Mouse (Mus musculus) neural tube, embryonic 11.5 days (tissue): ENCODE results near the gene Pid1. TPM values are rescaled to one million over a fixed set of nuclear protein-coding genes. Genes with fewer than 3 reads are reported as not detected.

ENCODE experiments used
- ATAC-seq: fragments of 200-750 bp; cut with Nextera tagmentation; 2 replicates; pipeline ENCODE4 v1.8.0; 2017; ENCODE audit warnings: moderate number of reproducible peaks, mild to moderate bottlenecking, moderate TSS enrichment, moderate library complexity; ENCODE audit not compliant: insufficient read depth, low FRiP score, low TSS enrichment
- DNase-seq: peaks from one replicate; pipeline ENCODE4 v3.0.0-alpha.2; 2015; ENCODE audit warnings: low spot score
- H3K27ac ChIP-seq: fragments of 300-500 bp; sonication (generic); 2 replicates; pipeline ENCODE4 v1.5.1; 2014; ENCODE audit warnings: low read depth, mild to moderate bottlenecking, low read length
- H3K27me3 ChIP-seq: fragments of 300-500 bp; sonication (generic); 2 replicates; pipeline ENCODE4 v1.6.1; 2014; ENCODE audit warnings: mild to moderate bottlenecking, low read length, mixed read lengths; ENCODE audit not compliant: control insufficient read depth, insufficient read depth
- H3K36me3 ChIP-seq: fragments of 300-500 bp; sonication (generic); 2 replicates; pipeline ENCODE4 v1.6.1; 2014; ENCODE audit warnings: mild to moderate bottlenecking, low read length, moderate library complexity, mixed read lengths; ENCODE audit not compliant: control insufficient read depth, insufficient read depth
- H3K4me1 ChIP-seq: fragments of 300-500 bp; sonication (generic); 2 replicates; pipeline ENCODE4 v1.6.1; 2014; ENCODE audit warnings: low read length, mixed read lengths; ENCODE audit not compliant: control insufficient read depth, insufficient read depth
- H3K4me2 ChIP-seq: fragments of 300-500 bp; sonication (generic); 2 replicates; pipeline ENCODE4 v1.6.1; 2014; ENCODE audit warnings: low read depth, mild to moderate bottlenecking, moderate library complexity
- H3K4me3 ChIP-seq: fragments of 300-500 bp; sonication (generic); 2 replicates; pipeline ENCODE4 v1.5.1; 2014; ENCODE audit warnings: low read depth, low read length
- H3K9ac ChIP-seq: fragments of 300-500 bp; sonication (generic); 2 replicates; pipeline ENCODE4 v1.6.1; 2014; ENCODE audit warnings: mild to moderate bottlenecking, low read length
- H3K9me3 ChIP-seq: fragments of 300-500 bp; sonication (generic); 2 replicates; pipeline ENCODE4 v1.6.1; 2016; ENCODE audit warnings: low read length; ENCODE audit not compliant: control insufficient read depth
- WGBS: fragments of 180-500 bp; shearing (Covaris S2); extraction: QIAGEN DNeasy Blood & Tissue Kit; methylation state at CpG from one replicate; pipeline ENCODE4 v1.1.7; 2014; 5-methylcytosine and 5-hydroxymethylcytosine counted together
- polyA plus RNA-seq: library from polyadenylated mRNA; unstranded; fragments of >200 nt; fragmentation: Nextera tagmentation; extraction: Ambion mirVana; gene quantifications from 2 replicates; pipeline ENCODE4 v1.2.1, GENCODE M21; 2014

Pid1 gene
- polyA plus RNA-seq, 1 experiment from 2014 or later: 58.4 TPM

- no peak overlapping the region for H3K4me2 ChIP-seq
- no peak overlapping the region for H3K9ac ChIP-seq
- no peaks in the 10 kb centered on the region for H3K27me3 ChIP-seq
- H3K4me1 ChIP-seq: no peaks in the 10 kb centered on the region
- no peaks in the 10 kb centered on the region for H3K9me3 ChIP-seq
- WGBS: 82% methylated on average over 3 of the region's 3 CpGs
- no peak overlapping the region for H3K4me3 ChIP-seq
- no peak overlapping the region for H3K27ac ChIP-seq
- no peaks in the 10 kb centered on the region for H3K36me3 ChIP-seq
- ATAC-seq: no peak
- no peak for DNase-seq
Observed at GRCm38 (mm10) chr1:84396787-84397186, 32.8 kb upstream of the Pid1 start.

DNA sequence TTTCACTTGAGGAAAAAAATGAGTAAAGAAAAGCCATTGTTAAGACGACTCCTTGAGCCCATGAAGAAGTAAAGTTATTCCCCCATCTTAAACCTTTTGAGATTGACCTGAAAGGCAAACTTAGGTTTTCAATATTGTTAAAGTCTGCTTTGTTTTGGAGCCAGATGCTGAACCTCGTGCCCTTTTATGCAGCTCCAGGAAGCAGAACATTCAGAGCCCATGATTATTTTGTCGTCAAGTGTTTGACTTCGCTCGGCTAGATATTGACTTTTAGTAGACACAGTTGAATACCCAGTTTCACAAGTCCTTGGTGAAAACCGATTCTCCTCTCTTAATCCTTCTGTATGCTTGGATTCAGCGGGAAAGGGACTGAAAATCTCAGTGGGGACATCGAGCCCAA, 31.9 kb upstream of the Pid1 start:
- no peaks in the 10 kb centered on the region for H3K27me3 ChIP-seq
- WGBS: 89% methylated on average over 8 of the region's 8 CpGs
- H3K4me2 ChIP-seq: no peak overlapping the region
- no peak for DNase-seq
- H3K9ac ChIP-seq: no peak overlapping the region
- no peak overlapping the region for H3K27ac ChIP-seq
- H3K36me3 ChIP-seq: no peaks in the 10 kb centered on the region
- no peaks in the 10 kb centered on the region for H3K4me1 ChIP-seq
- no peak for ATAC-seq
- no peaks in the 10 kb centered on the region for H3K9me3 ChIP-seq
- H3K4me3 ChIP-seq: no peak overlapping the region

GRCm38 (mm10) chr1:84390961-84391360, 27.0 kb upstream of the Pid1 start:
- DNase-seq (no peak), ATAC-seq (no peak)
- no peaks in the 10 kb centered on the region for H3K4me1 ChIP-seq
- no peak overlapping the region for H3K27ac ChIP-seq
- no peaks in the 10 kb centered on the region for H3K9me3 ChIP-seq
- H3K27me3 ChIP-seq: no peaks in the 10 kb centered on the region
- no peak overlapping the region for H3K4me3 ChIP-seq
- WGBS: 87% methylated on average over 4 of the region's 4 CpGs
- H3K9ac ChIP-seq: no peak overlapping the region
- no peak overlapping the region for H3K4me2 ChIP-seq
- no peaks in the 10 kb centered on the region for H3K36me3 ChIP-seq

GRCm38 (mm10) chr1:84387616-84388015, 23.6 kb upstream of the Pid1 start:
- Histone ChIP-seq H3K27me3 (no peaks in the 10 kb centered on the region), H3K4me1 (no peaks in the 10 kb centered on the region), H3K9me3 (no peaks in the 10 kb centered on the region), H3K4me3 (no peak overlapping the region), H3K4me2 (no peak overlapping the region), H3K9ac (no peak overlapping the region), H3K36me3 (no peaks in the 10 kb centered on the region), H3K27ac (no peak overlapping the region)
- WGBS: 81% methylated on average over 4 of the region's 4 CpGs
- ATAC-seq (no peak), DNase-seq (no peak)

DNA sequence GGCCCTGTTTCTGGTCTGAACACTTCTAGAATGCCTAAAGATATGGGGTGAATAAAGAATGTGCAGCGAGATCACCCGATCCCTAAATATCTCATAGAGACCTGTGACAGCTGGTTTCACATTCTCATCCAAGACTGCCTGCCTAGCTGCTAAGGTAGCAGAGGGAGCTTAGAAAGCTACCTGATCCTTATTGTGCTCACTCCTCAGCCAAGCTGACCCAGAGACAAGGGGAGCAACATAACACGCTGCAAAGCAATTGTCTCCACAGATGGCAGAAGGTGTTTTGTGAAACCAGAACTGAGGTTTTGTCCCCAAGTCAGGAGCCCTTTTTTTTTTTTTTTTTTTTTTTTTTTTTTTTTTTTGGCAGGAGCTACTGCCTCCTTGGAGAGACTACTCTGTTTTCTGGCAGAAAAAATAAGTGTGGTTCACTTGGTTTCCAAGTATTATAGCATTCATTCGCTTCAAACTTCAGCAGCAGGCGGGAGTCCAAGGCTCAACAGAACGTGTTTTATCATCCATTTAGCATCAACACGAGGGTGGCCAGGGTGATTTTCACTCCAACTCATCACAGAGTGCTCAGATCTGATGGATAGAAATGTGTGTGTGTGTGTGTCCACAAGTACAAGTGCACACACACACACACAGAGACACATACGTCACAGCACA, 22.6 kb upstream of the Pid1 start:
- no peaks in the 10 kb centered on the region for H3K4me1 ChIP-seq
- ATAC-seq: no peak
- no peak for DNase-seq
- no peaks in the 10 kb centered on the region for H3K9me3 ChIP-seq
- H3K4me2 ChIP-seq: no peak overlapping the region
- no peaks in the 10 kb centered on the region for H3K36me3 ChIP-seq
- 84% methylated on average over 8 of the region's 8 CpGs for WGBS
- no peak overlapping the region for H3K4me3 ChIP-seq
- no peak overlapping the region for H3K9ac ChIP-seq
- H3K27me3 ChIP-seq: no peaks in the 10 kb centered on the region
- H3K27ac ChIP-seq: no peak overlapping the region

DNA sequence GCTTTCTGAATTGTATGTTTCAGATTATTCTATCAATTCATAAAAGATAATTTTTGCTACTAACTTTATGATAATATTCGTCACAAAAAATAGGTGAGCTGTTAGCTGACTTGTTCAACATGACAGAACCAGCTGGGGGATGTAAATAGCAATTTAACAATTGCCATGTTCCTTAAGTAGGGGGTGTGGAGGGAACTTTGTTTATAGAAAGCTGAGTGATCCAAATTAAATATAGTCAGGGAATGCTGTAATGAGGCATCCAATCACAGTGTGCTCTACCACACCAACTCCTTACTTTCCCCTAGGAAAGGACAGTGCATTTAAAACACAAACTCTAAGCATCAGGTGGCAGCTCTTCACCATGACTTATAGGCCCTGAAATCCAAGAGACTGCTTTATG, 18.7 kb upstream of the Pid1 start:
- Histone ChIP-seq H3K4me3 (no peak overlapping the region), H3K27ac (no peak overlapping the region), H3K27me3 (no peaks in the 10 kb centered on the region), H3K36me3 (no peaks in the 10 kb centered on the region), H3K4me1 (no peaks in the 10 kb centered on the region), H3K9ac (no peak overlapping the region), H3K4me2 (no peak overlapping the region), H3K9me3 (no peaks in the 10 kb centered on the region)
- no peak for ATAC-seq
- no peak for DNase-seq
- WGBS: 91% methylated on average over 1 of the region's 1 CpGs

DNA sequence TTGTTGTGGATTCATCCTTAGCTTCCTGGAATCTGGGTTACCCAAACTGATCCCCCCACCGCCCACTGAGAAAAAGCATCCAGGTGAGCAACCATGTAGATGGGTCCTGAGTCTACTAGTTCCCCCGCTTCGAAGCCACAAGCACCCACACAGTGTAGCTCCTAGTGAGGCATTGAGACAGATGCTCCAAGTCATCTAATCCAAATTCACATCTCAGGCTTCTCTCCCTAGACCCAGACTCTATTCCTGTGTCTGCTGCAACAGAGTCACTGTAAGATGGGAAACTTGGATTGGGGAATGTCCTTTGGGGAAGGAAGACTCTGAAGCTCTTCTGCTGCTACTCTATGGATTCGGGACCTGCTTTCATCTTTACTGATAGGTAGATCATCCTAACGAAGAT, 18.1 kb upstream of the Pid1 start:
- Histone ChIP-seq H3K4me3 (no peak overlapping the region), H3K9me3 (no peaks in the 10 kb centered on the region), H3K9ac (no peak overlapping the region), H3K36me3 (no peaks in the 10 kb centered on the region), H3K27me3 (no peaks in the 10 kb centered on the region), H3K4me2 (no peak overlapping the region), H3K27ac (no peak overlapping the region), H3K4me1 (no peaks in the 10 kb centered on the region)
- ATAC-seq: no peak
- WGBS: 93% methylated on average over 5 of the region's 5 CpGs
- no peak for DNase-seq

GRCm38 (mm10) chr1:84380895-84381294, 16.9 kb upstream of the Pid1 start:
- no peak overlapping the region for H3K4me3 ChIP-seq
- no peaks in the 10 kb centered on the region for H3K9me3 ChIP-seq
- WGBS: 63% methylated on average over 3 of the region's 3 CpGs
- no peaks in the 10 kb centered on the region for H3K4me1 ChIP-seq
- no peaks in the 10 kb centered on the region for H3K36me3 ChIP-seq
- no peak overlapping the region for H3K4me2 ChIP-seq
- no peaks in the 10 kb centered on the region for H3K27me3 ChIP-seq
- no peak overlapping the region for H3K9ac ChIP-seq
- ATAC-seq (no peak), DNase-seq (no peak)
- no peak overlapping the region for H3K27ac ChIP-seq

DNA sequence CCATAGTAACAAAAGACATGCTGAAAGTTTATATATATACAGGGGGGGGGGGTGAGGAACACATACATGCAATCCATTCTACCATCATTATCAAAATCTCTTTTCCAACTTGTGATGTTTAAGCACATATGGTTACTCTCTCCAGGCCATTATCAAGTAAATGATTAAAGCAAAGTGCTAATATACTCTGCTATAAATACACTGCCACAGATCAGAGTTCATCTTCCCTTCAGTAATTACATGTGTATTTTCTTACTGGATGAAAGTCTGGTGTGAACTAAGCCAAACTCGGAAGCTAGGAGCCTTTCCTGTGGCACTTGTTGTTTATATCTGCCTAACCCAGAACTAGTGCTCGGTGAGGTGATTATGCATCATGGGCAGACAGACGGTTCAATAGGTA, 3.8 kb upstream of the Pid1 start:
- Histone ChIP-seq H3K27ac (no peak overlapping the region), H3K4me1 (no peaks in the 10 kb centered on the region), H3K36me3 (no peaks in the 10 kb centered on the region), H3K9me3 (no peaks in the 10 kb centered on the region), H3K4me3 (no peak overlapping the region), H3K27me3 (no peaks in the 10 kb centered on the region), H3K9ac (no peak overlapping the region), H3K4me2 (no peak overlapping the region)
- 85% methylated on average over 3 of the region's 3 CpGs for WGBS
- ATAC-seq: no peak
- no peak for DNase-seq
